Mouse (Mus musculus) ES-Bruce4 (cell line): ENCODE measurements around the gene Hoxd8.

Experiments used
- CTCF ChIP-seq: IDR thresholded peaks from one replicate; pipeline ENCODE4 v1.8.1; 2011; ENCODE audit warnings: low read depth, low read length
- POLR2A ChIP-seq: IDR thresholded peaks from one replicate; pipeline ENCODE4 v1.8.1; 2011; ENCODE audit warnings: low read length; ENCODE audit not compliant: insufficient read depth

DNA sequence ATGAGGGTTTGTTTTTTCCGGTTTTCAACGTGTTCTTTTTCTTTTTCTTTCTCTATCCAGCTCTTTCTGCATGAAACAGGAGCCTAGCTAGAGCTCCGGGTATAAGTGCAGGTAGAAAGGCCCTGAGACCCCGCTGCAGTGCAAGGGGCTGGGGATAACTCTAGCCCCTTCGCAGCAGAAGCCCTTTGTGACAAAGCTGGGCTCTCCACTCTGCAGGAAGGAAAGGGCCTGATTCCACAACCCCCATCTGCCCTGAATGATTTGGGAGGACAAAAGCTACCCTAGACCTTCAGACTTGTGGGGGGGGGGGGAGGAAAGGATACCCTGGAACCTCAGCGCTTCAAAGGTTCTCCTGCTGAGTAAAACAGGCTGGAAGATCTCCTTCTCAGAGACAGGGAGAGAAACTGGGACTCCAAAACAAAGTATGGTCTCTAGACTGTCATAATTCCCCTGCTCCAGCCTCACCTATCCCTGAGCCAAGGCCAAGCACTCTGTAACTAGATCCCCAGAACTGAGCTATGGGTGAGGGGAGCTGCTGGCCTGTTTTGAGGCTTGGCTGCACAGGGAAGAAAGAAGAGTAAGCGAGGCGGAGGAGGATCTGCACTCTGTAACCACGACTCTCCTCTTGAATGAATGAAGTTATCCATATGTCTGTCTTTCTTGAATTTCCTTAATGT lies 27.9 kb upstream of the Hoxd8 start:
- TF ChIP-seq CTCF (no peak), POLR2A (no peak)
